Comparison of ENCODE assay signal across 11 mouse cellular contexts in the genomic region with DNA sequence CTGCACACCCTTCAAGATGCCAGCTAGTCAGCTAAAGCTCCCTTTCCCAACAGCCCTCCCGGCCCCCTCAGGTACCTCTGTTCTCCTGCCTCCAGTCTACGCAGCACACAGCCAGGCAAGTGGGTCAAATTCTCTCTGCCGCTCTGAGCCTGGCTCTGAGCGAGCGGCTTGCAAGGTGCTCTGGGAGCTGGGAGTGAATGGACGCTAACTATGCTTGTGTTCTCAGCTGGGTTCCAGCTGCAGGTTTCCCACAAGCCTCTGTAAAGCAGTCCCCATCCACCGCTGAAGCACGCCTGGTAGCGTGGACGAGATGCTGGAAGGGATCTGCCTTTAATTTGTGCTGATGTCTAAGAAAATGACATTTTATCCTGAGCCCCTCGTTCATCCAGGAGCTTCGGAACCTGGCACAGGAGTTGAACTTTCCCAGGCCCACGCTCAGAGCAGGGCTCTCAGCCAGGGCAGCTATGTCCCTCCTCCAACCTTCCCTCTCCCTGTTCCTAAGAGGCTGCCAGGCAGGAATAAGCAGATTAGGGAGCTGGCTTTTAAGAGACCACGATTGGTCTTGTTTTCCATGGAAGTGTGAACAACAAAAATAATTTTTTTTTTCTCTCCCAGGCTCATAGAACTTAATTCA. TPM values are rescaled to one million over a fixed set of nuclear protein-coding genes. Genes with fewer than 3 reads are reported as not detected.
A peak's percentile ranks its signal among the peaks of the same experiment; 100 is the strongest.
DNase-seq lines count a peak whose midpoint lies in the region; ATAC-seq and TF ChIP-seq lines count a peak whose summit lies in the region.
"Had no signal": no experiment of that assay in that cellular context is flagged by ENCODE, and none has a peak within 500 bp of the region (broad histone marks: within the 10 kb centered on the region; RNA-seq: fewer than 3 reads in every experiment).

No protein-coding gene starts in this region.

- no peaks in the 10 kb centered on the region for H3K36me3 ChIP-seq in hindbrain, embryonic 10.5 days
- H3K36me3 ChIP-seq in hindbrain, embryonic 11.5 days (ENCODE audit: control insufficient read depth, insufficient read depth, low read length): no peaks in the 10 kb centered on the region
- H3K36me3 ChIP-seq in forebrain, embryonic 14.5 days (ENCODE audit: control insufficient read depth, insufficient read depth, low read length): no peaks in the 10 kb centered on the region
- H3K36me3 ChIP-seq in hindbrain, embryonic 15.5 days: no peaks in the 10 kb centered on the region
- H3K36me3 ChIP-seq in neural tube, embryonic 15.5 days: no peaks in the 10 kb centered on the region
- no peaks in the 10 kb centered on the region for H3K36me3 ChIP-seq in liver, postnatal 0 days (replicated peaks; ENCODE audit: insufficient read depth, low read length)
- H3K36me3 ChIP-seq: liver, embryonic 15.5 days had no signal

- 42% methylated on average over 14 of the region's 14 CpGs for WGBS in hindbrain, embryonic 10.5 days
- WGBS in hindbrain, embryonic 11.5 days: 42% methylated on average over 14 of the region's 14 CpGs
- 28% methylated on average over 14 of the region's 14 CpGs for WGBS in forebrain, embryonic 14.5 days
- 28% methylated on average over 14 of the region's 14 CpGs for WGBS in hindbrain, embryonic 15.5 days
- 32% methylated on average over 14 of the region's 14 CpGs for WGBS in neural tube, embryonic 15.5 days
- WGBS in liver, postnatal 0 days (ENCODE audit: insufficient replicate concordance): 56% methylated on average over 14 of the region's 14 CpGs

- peaks cover 83% of the 10 kb centered on the region for H3K27me3 ChIP-seq in hindbrain, embryonic 10.5 days (ENCODE audit: insufficient read depth, poor library complexity, severe bottlenecking)
- H3K27me3 ChIP-seq in hindbrain, embryonic 11.5 days (ENCODE audit: control insufficient read depth, insufficient read depth, low read length): peaks cover 2% of the 10 kb centered on the region; the same call in 1 of the 2 replicates
- H3K27me3 ChIP-seq in forebrain, embryonic 14.5 days (replicated peaks; ENCODE audit: control insufficient read depth, insufficient read depth, low read length): no peaks in the 10 kb centered on the region
- H3K27me3 ChIP-seq in hindbrain, embryonic 15.5 days: 0 out of 2 replicates have a peak, but pooled peaks cover 4% of the 10 kb centered on the region
- H3K27me3 ChIP-seq in neural tube, embryonic 15.5 days (replicated peaks): peaks cover 16% of the 10 kb centered on the region
- H3K27me3 ChIP-seq in liver, postnatal 0 days (ENCODE audit: insufficient read depth, low read length): peaks cover 35% of the 10 kb centered on the region

- no peak overlapping the region for H3K4me3 ChIP-seq in hindbrain, embryonic 10.5 days
- no peak overlapping the region for H3K4me3 ChIP-seq in hindbrain, embryonic 11.5 days (ENCODE audit: low read depth, low read length)
- no peak overlapping the region for H3K4me3 ChIP-seq in forebrain, embryonic 14.5 days (ENCODE audit: low read depth, low read length)
- H3K4me3 ChIP-seq in hindbrain, embryonic 15.5 days: no peak overlapping the region
- H3K4me3 ChIP-seq in neural tube, embryonic 15.5 days (replicated peaks): no peak overlapping the region
- no peak overlapping the region for H3K4me3 ChIP-seq in liver, postnatal 0 days (ENCODE audit: low read depth, low read length)
- H3K4me3 ChIP-seq: gastrocnemius, adult 2 months; liver, embryonic 15.5 days had no signal

- H3K4me2 ChIP-seq in hindbrain, embryonic 11.5 days (replicated peaks; ENCODE audit: low read depth, low read length): no peak overlapping the region
- 0 out of 2 replicates have a peak overlapping the region, but pooled peaks have one; percentile 3 for H3K4me2 ChIP-seq in forebrain, embryonic 14.5 days (ENCODE audit: low read length)
- 0 out of 2 replicates have a peak overlapping the region, but pooled peaks have one; percentile 18 for H3K4me2 ChIP-seq in hindbrain, embryonic 15.5 days
- no peak overlapping the region for H3K4me2 ChIP-seq in neural tube, embryonic 15.5 days
- no peak overlapping the region for H3K4me2 ChIP-seq in liver, postnatal 0 days (ENCODE audit: low read depth, low read length)
- H3K4me2 ChIP-seq: liver, embryonic 15.5 days had no signal

- ATAC-seq in hindbrain, embryonic 11.5 days (ENCODE audit: low FRiP score): no peak
- no peak for ATAC-seq in forebrain, embryonic 14.5 days
- no peak for ATAC-seq in hindbrain, embryonic 15.5 days (ENCODE audit: low FRiP score, low read depth)
- ATAC-seq in neural tube, embryonic 15.5 days (ENCODE audit: low FRiP score): no peak
- ATAC-seq in liver, postnatal 0 days: no peak
- ATAC-seq: activated CD4-positive, CD25-positive, alpha-beta regulatory T cell, adult 4 months had no signal

- no peak for TF ChIP-seq CTCF in liver, postnatal 0 days (IDR thresholded peaks at IDR 0.05; ENCODE audit: low read depth)

- no peak for DNase-seq in hindbrain, embryonic 10.5 days (ENCODE audit: low spot score)
- DNase-seq in hindbrain, embryonic 11.5 days (ENCODE audit: low spot score): no peak
- DNase-seq in forebrain, embryonic 14.5 days (ENCODE audit: low spot score): no peak
- no peak for DNase-seq in kidney, adult 9 months
- DNase-seq in liver, postnatal 0 days: no peak
- DNase-seq: embryo, embryonic 11 days; gastrocnemius, adult 2 months had no signal

- H3K9ac ChIP-seq in hindbrain, embryonic 11.5 days (ENCODE audit: low read depth, low read length): no peak overlapping the region
- H3K9ac ChIP-seq in forebrain, embryonic 14.5 days (ENCODE audit: low read length): no peak overlapping the region; the same call in 1 of the 2 replicates
- no peak overlapping the region for H3K9ac ChIP-seq in hindbrain, embryonic 15.5 days
- H3K9ac ChIP-seq in neural tube, embryonic 15.5 days (replicated peaks): peak overlapping the region; percentile 26; the same call in 1 of the 2 replicates
- H3K9ac ChIP-seq in liver, postnatal 0 days (replicated peaks): no peak overlapping the region
- H3K9ac ChIP-seq: liver, embryonic 15.5 days had no signal

- no peaks in the 10 kb centered on the region for H3K9me3 ChIP-seq in hindbrain, embryonic 10.5 days
- no peaks in the 10 kb centered on the region for H3K9me3 ChIP-seq in hindbrain, embryonic 11.5 days (ENCODE audit: control insufficient read depth, low read length)
- H3K9me3 ChIP-seq in forebrain, embryonic 14.5 days (replicated peaks; ENCODE audit: control insufficient read depth, low read length): no peaks in the 10 kb centered on the region
- no peaks in the 10 kb centered on the region for H3K9me3 ChIP-seq in hindbrain, embryonic 15.5 days
- no peaks in the 10 kb centered on the region for H3K9me3 ChIP-seq in neural tube, embryonic 15.5 days (replicated peaks)
- no peaks in the 10 kb centered on the region for H3K9me3 ChIP-seq in liver, postnatal 0 days (ENCODE audit: low read length)
- H3K9me3 ChIP-seq: liver, embryonic 15.5 days had no signal

- peak overlapping the region; percentile 9; the same call in 1 of the 2 replicates for H3K27ac ChIP-seq in hindbrain, embryonic 10.5 days
- H3K27ac ChIP-seq in hindbrain, embryonic 11.5 days (ENCODE audit: low read depth, low read length): no peak overlapping the region
- H3K27ac ChIP-seq in forebrain, embryonic 14.5 days (ENCODE audit: low read depth, low read length): 0 out of 2 replicates have a peak overlapping the region, but pooled peaks have one; percentile 21
- H3K27ac ChIP-seq in hindbrain, embryonic 15.5 days (replicated peaks): 0 out of 2 replicates have a peak overlapping the region, but pooled peaks have one; percentile 39
- no peak overlapping the region for H3K27ac ChIP-seq in neural tube, embryonic 15.5 days (replicated peaks)
- H3K27ac ChIP-seq in liver, postnatal 0 days (ENCODE audit: low read depth): no peak overlapping the region
- H3K27ac ChIP-seq: gastrocnemius, adult 2 months; liver, embryonic 15.5 days had no signal

- TF ChIP-seq EP300 in liver, postnatal 0 days (IDR thresholded peaks at IDR 0.05; ENCODE audit: low read depth): no peak

- H3K4me1 ChIP-seq in hindbrain, embryonic 10.5 days (replicated peaks): peaks cover 73% of the 10 kb centered on the region
- H3K4me1 ChIP-seq in hindbrain, embryonic 11.5 days (replicated peaks; ENCODE audit: control insufficient read depth, insufficient read depth, low read length): peaks cover 11% of the 10 kb centered on the region
- peaks cover 32% of the 10 kb centered on the region for H3K4me1 ChIP-seq in forebrain, embryonic 14.5 days (ENCODE audit: control insufficient read depth, insufficient read depth, low read length)
- H3K4me1 ChIP-seq in hindbrain, embryonic 15.5 days (replicated peaks): peaks cover 59% of the 10 kb centered on the region
- peaks cover 47% of the 10 kb centered on the region for H3K4me1 ChIP-seq in neural tube, embryonic 15.5 days
- no peaks in the 10 kb centered on the region for H3K4me1 ChIP-seq in liver, postnatal 0 days (ENCODE audit: insufficient read depth)
- H3K4me1 ChIP-seq: liver, embryonic 15.5 days had no signal

RNA-seq across cellular contexts. Expression of a gene that starts 5.1 kb away (rescaled TPM):
- 4.0 and 5.2 TPM in 2 replicates for polyA plus RNA-seq in hindbrain, embryonic 10.5 days (2016; fragmentation: Nextera tagmentation; extraction: Ambion mirVana)
- polyA plus RNA-seq in hindbrain, embryonic 11.5 days (2014; fragmentation: Nextera tagmentation; extraction: Ambion mirVana): 3.2 and 5.0 TPM in 2 replicates
- polyA plus RNA-seq in forebrain, embryonic 14.5 days (2014; fragmentation: Nextera tagmentation; extraction: Ambion mirVana): 7.9 and 9.6 TPM in 2 replicates
- polyA plus RNA-seq in hindbrain, embryonic 15.5 days (2015; fragmentation: Nextera tagmentation; extraction: Ambion mirVana): 14.1 and 15.7 TPM in 2 replicates
- 8.0 and 8.4 TPM in 2 replicates for polyA plus RNA-seq in neural tube, embryonic 15.5 days (2015; fragmentation: Nextera tagmentation; extraction: Ambion mirVana)
- polyA plus RNA-seq in liver, postnatal 0 days (2015; fragmentation: Nextera tagmentation; extraction: Ambion mirVana): 0.05 and 0.11 TPM in 2 replicates
- polyA plus RNA-seq: activated CD4-positive, CD25-positive, alpha-beta regulatory T cell, adult 4 months had no signal

Comparison
In these comparisons a context has a peak if more than half of its experiments do, and no peak if none do; other contexts are left out.
1. H3K27ac ChIP-seq: peak in hindbrain, embryonic 10.5 days (single experiment), forebrain, embryonic 14.5 days (single experiment) and hindbrain, embryonic 15.5 days (single experiment); none in hindbrain, embryonic 11.5 days (single experiment), neural tube, embryonic 15.5 days (single experiment) and liver, postnatal 0 days (single experiment).
2. H3K4me2 ChIP-seq: peak in forebrain, embryonic 14.5 days (single experiment) and hindbrain, embryonic 15.5 days (single experiment); none in hindbrain, embryonic 11.5 days (single experiment), neural tube, embryonic 15.5 days (single experiment) and liver, postnatal 0 days (single experiment).